Mouse (Mus musculus): ENCODE data around the gene Erv3. TPM values are rescaled to one million over a fixed set of nuclear protein-coding genes. Genes with fewer than 3 reads are reported as not detected.
A peak's percentile ranks its signal among the peaks of the same experiment; 100 is the strongest.

Gene Erv3
- polyA plus RNA-seq, 1 experiment from 2014 or later, result not detected

- Histone ChIP-seq H3K27me3 (replicated peaks) (no peaks in the 10 kb centered on the region), H3K9ac (no peak overlapping the region), H3K27ac (no peak overlapping the region), H3K9me3 (no peaks in the 10 kb centered on the region), H3K4me2 (no peak overlapping the region), H3K36me3 (no peaks in the 10 kb centered on the region), H3K4me1 (no peaks in the 10 kb centered on the region), H3K4me3 (replicated peaks) (no peak overlapping the region)
- WGBS, result 33% methylated on average over 2 of the region's 2 CpGs
- ATAC-seq (ENCODE audit: insufficient read depth, low FRiP score, low read depth), result no peak
Observed at GRCm38 (mm10) chr2:131895106-131895505, 35.6 kb upstream of the Erv3 start.

- 46% methylated on average over 5 of the region's 5 CpGs for WGBS
- no peaks in the 10 kb centered on the region for H3K36me3 ChIP-seq
- no peak overlapping the region for H3K9ac ChIP-seq
- no peaks in the 10 kb centered on the region for H3K9me3 ChIP-seq
- H3K4me1 ChIP-seq, result no peaks in the 10 kb centered on the region
- ATAC-seq (ENCODE audit: insufficient read depth, low FRiP score, low read depth), result no peak
- H3K4me3 ChIP-seq (replicated peaks), result no peak overlapping the region
- no peaks in the 10 kb centered on the region for H3K27me3 ChIP-seq (replicated peaks)
- H3K4me2 ChIP-seq, result no peak overlapping the region
- peak overlapping the region; percentile 35; the same call in 1 of the 2 replicates for H3K27ac ChIP-seq
Observed at GRCm38 (mm10) chr2:131892534-131892933, 33.0 kb upstream of the Erv3 start.

DNA sequence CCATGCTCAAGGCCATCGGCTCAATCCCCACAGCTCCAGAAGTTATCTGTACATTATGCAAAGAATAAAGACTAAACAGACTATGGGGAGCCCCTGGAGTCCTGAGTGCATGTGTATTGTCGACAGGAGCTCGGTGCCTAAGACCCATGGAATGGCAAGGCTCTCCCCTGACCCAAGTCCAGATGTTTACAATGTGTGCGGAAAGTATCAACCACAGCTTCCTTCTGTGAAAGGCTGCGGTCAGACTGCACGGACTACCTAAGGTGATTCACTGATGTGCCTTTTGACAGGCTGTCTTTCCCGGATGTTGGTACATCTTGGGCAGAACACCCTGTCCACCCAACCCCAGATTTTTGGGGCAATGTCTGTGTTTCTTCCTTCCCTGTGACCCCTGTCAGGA lies 28.7 kb upstream of the Erv3 start:
- Histone ChIP-seq H3K27ac (no peak overlapping the region), H3K9ac (no peak overlapping the region), H3K4me2 (no peak overlapping the region), H3K9me3 (no peaks in the 10 kb centered on the region), H3K4me3 (replicated peaks) (no peak overlapping the region), H3K36me3 (no peaks in the 10 kb centered on the region), H3K27me3 (replicated peaks) (no peaks in the 10 kb centered on the region), H3K4me1 (no peaks in the 10 kb centered on the region)
- no peak for ATAC-seq (ENCODE audit: insufficient read depth, low FRiP score, low read depth)
- 44% methylated on average over 7 of the region's 7 CpGs for WGBS

GRCm38 (mm10) chr2:131886503-131887160 lies 27.1 kb upstream of the Erv3 start:
- 83% methylated on average over 6 of the region's 6 CpGs for WGBS
- Histone ChIP-seq H3K36me3 (no peaks in the 10 kb centered on the region), H3K4me2 (no peak overlapping the region), H3K4me1 (no peaks in the 10 kb centered on the region), H3K9me3 (no peaks in the 10 kb centered on the region), H3K27me3 (replicated peaks) (no peaks in the 10 kb centered on the region), H3K27ac (no peak overlapping the region), H3K9ac (no peak overlapping the region), H3K4me3 (replicated peaks) (no peak overlapping the region)
- ATAC-seq (ENCODE audit: insufficient read depth, low FRiP score, low read depth), result no peak

GRCm38 (mm10) chr2:131883136-131883535 lies 23.6 kb upstream of the Erv3 start:
- H3K9me3 ChIP-seq, result no peaks in the 10 kb centered on the region
- no peaks in the 10 kb centered on the region for H3K4me1 ChIP-seq
- H3K27ac ChIP-seq, result no peak overlapping the region
- H3K27me3 ChIP-seq (replicated peaks), result no peaks in the 10 kb centered on the region
- WGBS, result 41% methylated on average over 2 of the region's 2 CpGs
- ATAC-seq (ENCODE audit: insufficient read depth, low FRiP score, low read depth), result no peak
- no peak overlapping the region for H3K4me3 ChIP-seq (replicated peaks)
- H3K4me2 ChIP-seq, result no peak overlapping the region
- no peak overlapping the region for H3K9ac ChIP-seq
- H3K36me3 ChIP-seq, result no peaks in the 10 kb centered on the region

DNA sequence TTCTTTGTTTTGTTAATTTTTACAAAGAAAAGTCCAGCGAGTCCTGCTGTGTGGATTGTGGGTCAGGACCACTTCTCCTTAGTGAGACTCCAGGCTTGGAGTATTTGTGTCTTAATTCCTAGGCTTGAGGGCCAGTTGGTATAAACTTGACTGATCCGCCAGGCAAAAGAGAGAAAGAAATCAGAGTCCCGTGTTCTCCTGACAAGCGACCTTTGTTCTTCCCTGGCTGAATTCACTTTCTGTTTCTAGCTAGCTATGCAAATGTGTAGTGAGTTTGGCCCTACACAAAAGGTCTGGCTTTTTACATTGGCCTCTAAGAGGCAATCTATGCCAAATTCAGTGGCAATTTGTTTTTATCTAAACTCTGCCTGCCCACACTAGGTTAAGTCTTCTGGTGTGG lies 22.2 kb upstream of the Erv3 start:
- WGBS, result 70% methylated on average over 4 of the region's 4 CpGs
- Histone ChIP-seq H3K36me3 (no peaks in the 10 kb centered on the region), H3K9me3 (no peaks in the 10 kb centered on the region), H3K4me1 (no peaks in the 10 kb centered on the region), H3K4me3 (replicated peaks) (no peak overlapping the region), H3K9ac (no peak overlapping the region), H3K27ac (no peak overlapping the region), H3K27me3 (replicated peaks) (no peaks in the 10 kb centered on the region), H3K4me2 (no peak overlapping the region)
- ATAC-seq (ENCODE audit: insufficient read depth, low FRiP score, low read depth), result no peak

DNA sequence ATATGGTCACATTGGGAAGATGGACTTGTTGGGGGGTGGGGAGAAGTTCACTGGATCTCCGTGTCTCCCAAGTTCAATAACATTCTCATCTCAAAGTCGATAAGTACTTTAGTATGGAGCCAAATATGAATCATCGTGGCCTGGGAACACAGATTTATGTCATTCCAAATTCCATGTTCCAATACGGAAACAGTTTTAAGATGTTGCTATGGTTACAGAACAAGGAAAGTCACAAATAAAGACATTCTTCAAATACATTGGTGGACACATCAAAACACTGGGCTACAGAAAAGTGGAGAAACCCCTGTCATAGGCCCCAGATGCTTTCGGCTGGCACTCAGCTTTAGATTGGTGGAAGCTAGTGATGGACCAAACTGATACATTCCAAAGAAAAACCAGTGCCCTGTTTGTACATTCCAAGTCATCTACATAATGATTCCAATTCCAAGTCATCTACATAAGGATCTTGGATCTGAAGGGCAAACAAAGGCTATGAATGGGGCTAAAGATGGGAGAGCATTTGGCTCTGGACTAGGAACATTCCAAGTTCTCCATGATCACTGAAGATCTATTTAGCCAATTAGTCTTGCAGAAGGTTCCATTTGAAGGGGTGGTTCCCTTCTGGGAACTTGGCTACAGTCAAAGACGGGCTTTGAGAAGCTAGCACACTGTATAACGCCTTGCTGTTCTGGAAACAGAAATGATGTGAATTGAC lies 17.2 kb upstream of the Erv3 start:
- Histone ChIP-seq H3K9ac (no peak overlapping the region), H3K36me3 (no peaks in the 10 kb centered on the region), H3K4me2 (no peak overlapping the region), H3K9me3 (no peaks in the 10 kb centered on the region), H3K4me3 (replicated peaks) (no peak overlapping the region), H3K4me1 (no peaks in the 10 kb centered on the region), H3K27ac (no peak overlapping the region), H3K27me3 (replicated peaks) (no peaks in the 10 kb centered on the region)
- ATAC-seq (ENCODE audit: insufficient read depth, low FRiP score, low read depth), result no peak
- WGBS, result 87% methylated on average over 7 of the region's 7 CpGs

DNA sequence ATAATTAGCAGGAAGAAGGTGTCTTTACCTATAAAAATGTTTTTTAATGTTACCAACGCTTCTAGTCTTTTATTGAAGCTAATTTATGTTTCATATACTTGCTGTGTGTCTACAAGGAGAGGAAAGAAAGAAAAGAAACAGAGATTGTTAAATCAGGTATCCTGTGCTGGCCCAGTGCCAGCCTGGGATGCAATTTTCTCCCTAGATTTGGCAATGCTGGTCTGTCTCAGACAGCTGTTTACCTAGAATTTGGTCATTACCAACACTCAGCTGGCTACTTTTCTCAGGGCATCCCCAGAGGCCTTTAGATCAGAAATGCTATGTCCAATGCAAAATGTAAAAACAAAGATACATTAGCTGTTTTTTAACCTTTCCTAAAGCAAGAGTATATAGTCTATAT lies 13.8 kb upstream of the Erv3 start:
- Histone ChIP-seq H3K4me3 (replicated peaks) (no peak overlapping the region), H3K27me3 (replicated peaks) (no peaks in the 10 kb centered on the region), H3K4me2 (no peak overlapping the region), H3K36me3 (no peaks in the 10 kb centered on the region), H3K9ac (no peak overlapping the region), H3K4me1 (no peaks in the 10 kb centered on the region), H3K27ac (no peak overlapping the region), H3K9me3 (no peaks in the 10 kb centered on the region)
- 45% methylated on average over 1 of the region's 1 CpGs for WGBS
- ATAC-seq (ENCODE audit: insufficient read depth, low FRiP score, low read depth), result no peak

DNA sequence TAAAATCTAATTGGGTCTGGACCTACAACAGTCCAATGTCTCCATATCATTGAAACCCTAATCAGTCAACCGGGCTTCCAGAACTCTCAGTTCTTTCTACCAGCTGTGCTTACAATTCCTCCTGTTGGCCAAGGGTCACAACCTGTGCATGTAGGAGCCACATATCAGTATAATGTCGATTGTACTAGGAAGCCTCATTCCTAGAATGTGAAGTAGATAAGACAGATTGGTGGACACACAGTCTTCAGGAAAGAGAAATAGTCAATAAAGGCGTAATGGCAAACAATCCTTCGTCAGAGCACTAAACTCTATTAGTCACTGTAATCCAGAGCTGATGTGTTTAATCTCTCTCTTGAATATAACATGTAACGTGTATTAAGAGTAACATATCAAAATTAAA lies 9.4 kb upstream of the Erv3 start:
- no peak for ATAC-seq (ENCODE audit: insufficient read depth, low FRiP score, low read depth)
- Histone ChIP-seq H3K4me1 (no peaks in the 10 kb centered on the region), H3K27me3 (replicated peaks) (no peaks in the 10 kb centered on the region), H3K36me3 (no peaks in the 10 kb centered on the region), H3K4me3 (replicated peaks) (no peak overlapping the region), H3K9me3 (no peaks in the 10 kb centered on the region), H3K9ac (no peak overlapping the region), H3K27ac (no peak overlapping the region), H3K4me2 (no peak overlapping the region)
- 65% methylated on average over 5 of the region's 5 CpGs for WGBS

GRCm38 (mm10) chr2:131866676-131867075 lies 7.1 kb upstream of the Erv3 start:
- H3K27ac ChIP-seq, result no peak overlapping the region
- no peak overlapping the region for H3K4me3 ChIP-seq (replicated peaks)
- H3K9ac ChIP-seq, result no peak overlapping the region
- no peaks in the 10 kb centered on the region for H3K9me3 ChIP-seq
- no peak overlapping the region for H3K4me2 ChIP-seq
- ATAC-seq (ENCODE audit: insufficient read depth, low FRiP score, low read depth), result no peak
- no peaks in the 10 kb centered on the region for H3K36me3 ChIP-seq
- H3K4me1 ChIP-seq, result no peaks in the 10 kb centered on the region
- no peaks in the 10 kb centered on the region for H3K27me3 ChIP-seq (replicated peaks)

DNA sequence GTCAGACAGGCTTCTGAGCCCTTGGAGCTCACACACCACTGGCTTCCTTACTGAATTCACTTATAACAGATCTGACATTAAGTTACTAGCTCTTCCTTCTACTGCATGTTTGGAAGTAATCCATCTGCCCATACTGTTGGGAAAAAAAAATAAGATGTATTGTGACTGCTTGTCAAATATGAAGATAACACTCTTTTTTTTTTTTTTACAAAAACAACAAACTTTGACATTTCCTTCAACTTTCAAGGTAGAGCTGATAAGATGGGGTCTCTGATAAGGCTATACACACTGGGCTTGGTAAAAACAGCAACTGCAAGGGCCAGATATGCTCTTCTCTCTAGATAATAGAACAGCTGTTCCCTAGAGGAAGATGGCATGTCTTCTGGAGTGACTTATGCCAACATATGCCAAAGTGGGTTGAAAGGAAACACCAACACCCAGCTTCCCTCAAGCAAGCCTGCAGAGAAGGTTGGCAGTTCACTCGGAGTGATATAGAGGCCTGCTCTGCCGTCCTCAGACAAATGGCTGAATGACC lies 4.8 kb upstream of the Erv3 start:
- no peaks in the 10 kb centered on the region for H3K9me3 ChIP-seq
- no peaks in the 10 kb centered on the region for H3K27me3 ChIP-seq (replicated peaks)
- ATAC-seq (ENCODE audit: insufficient read depth, low FRiP score, low read depth), result no peak
- 72% methylated on average over 2 of the region's 2 CpGs for WGBS
- no peak overlapping the region for H3K4me3 ChIP-seq (replicated peaks)
- H3K4me1 ChIP-seq, result no peaks in the 10 kb centered on the region
- H3K9ac ChIP-seq, result no peak overlapping the region
- no peak overlapping the region for H3K27ac ChIP-seq
- no peaks in the 10 kb centered on the region for H3K36me3 ChIP-seq
- H3K4me2 ChIP-seq, result no peak overlapping the region

GRCm38 (mm10) chr2:131863472-131863871 lies 3.9 kb upstream of the Erv3 start:
- Histone ChIP-seq H3K9ac (no peak overlapping the region), H3K4me1 (no peaks in the 10 kb centered on the region), H3K9me3 (no peaks in the 10 kb centered on the region), H3K27ac (no peak overlapping the region), H3K4me3 (replicated peaks) (no peak overlapping the region), H3K36me3 (no peaks in the 10 kb centered on the region), H3K4me2 (no peak overlapping the region), H3K27me3 (replicated peaks) (no peaks in the 10 kb centered on the region)
- WGBS, result 67% methylated on average over 3 of the region's 3 CpGs
- ATAC-seq (ENCODE audit: insufficient read depth, low FRiP score, low read depth), result no peak

Measured in stomach, embryonic 15.5 days (tissue).